Mouse (Mus musculus) layer of hippocampus, adult 6 months (tissue): ENCODE measurements around the gene Akt1s1. TPM values are rescaled to one million over a fixed set of nuclear protein-coding genes. Genes with fewer than 3 reads are reported as not detected.

Experiments
- long read RNA-seq, 2 experiments: library from polyadenylated mRNA; unstranded; transcript quantifications; one replicate each; pipeline ENCODE4 v2.0.0; 2019 to 2020
- microRNA-seq: library from miRNA; unstranded; fragments of <30 nt; microRNA quantifications from one replicate; pipeline ENCODE4 v1.2.0, GENCODE M21; 2020
- polyA plus RNA-seq: library from polyadenylated mRNA; unstranded; fragments of <200 nt; fragmentation: Nextera tagmentation; gene quantifications from 2 replicates; pipeline ENCODE4 v1.2.3, GENCODE M21; 2021

Gene Akt1s1
- polyA plus RNA-seq = 30.7 and 33.9 TPM in 2 replicates
- long read RNA-seq, experiment 1, transcript Akt1s1-204 (5 exons, 1,812 nt) = major isoform, 20 of 53 reads
- long read RNA-seq, experiment 1, transcript Akt1s1-203 (5 exons, 1,160 nt) = minor isoform, 14 of 53 reads
- long read RNA-seq, experiment 1, partial matches to known transcripts = 7 of 53 reads
- long read RNA-seq, experiment 1, other reads (novel, unspliced or antisense) = 11 of 53 reads
- long read RNA-seq, experiment 2, transcript Akt1s1-202 (5 exons, 1,757 nt) = minor isoform, 9 of 219 reads
- long read RNA-seq, experiment 2, transcript Akt1s1-204 (5 exons, 1,812 nt) = minor isoform, 67 of 219 reads
- long read RNA-seq, experiment 2, transcript Akt1s1-203 (5 exons, 1,160 nt) = major isoform, 81 of 219 reads
- long read RNA-seq, experiment 2, partial matches to known transcripts = 15 of 219 reads
- long read RNA-seq, experiment 2, other reads (novel, unspliced or antisense) = 45 of 219 reads

GRCm38 (mm10) chr7:44848561-44849415 is at the start of gene Akt1s1, which contains the start of gene Tbc1d17:
Akt1s1 (plus strand) TSS chr7:44848991.
Tbc1d17 (minus strand) TSS chr7:44849079.

GRCm38 (mm10) chr7:44815721-44816469 is 32.9 kb upstream of the Akt1s1 start, which contains the start of the genes Nup62 and Il4i1:
Nup62 (plus strand) TSS chr7:44816088.
Il4i1 (plus strand) TSS chr7:44816387.

GRCm38 (mm10) chr7:44816470-44817021 is 32.2 kb upstream of the Akt1s1 start, which contains the start of gene Atf5:
Atf5 (minus strand) TSS chr7:44816658.

DNA sequence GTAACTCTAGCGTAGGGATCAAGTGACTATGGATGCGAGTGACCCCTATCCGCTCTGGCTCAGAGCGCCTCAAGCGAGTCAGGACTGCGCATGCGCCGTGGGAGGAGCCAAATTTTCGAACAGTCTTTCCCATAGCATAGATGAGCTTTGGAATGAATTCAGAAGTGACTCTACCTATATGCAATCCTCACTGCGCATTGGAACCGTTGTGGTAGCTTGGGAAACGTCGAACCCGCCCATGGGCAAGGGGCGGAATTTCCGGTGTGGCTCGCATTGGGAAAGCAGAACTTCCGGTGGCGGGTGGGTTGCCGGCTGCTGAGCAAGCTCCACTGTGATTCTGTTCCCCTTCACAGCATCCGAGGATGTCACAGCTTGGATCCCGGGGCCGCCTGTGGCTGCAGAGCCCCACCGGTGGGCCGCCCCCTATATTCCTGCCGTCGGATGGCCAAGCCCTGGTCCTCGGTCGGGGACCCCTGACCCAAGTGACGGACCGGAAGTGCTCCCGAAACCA is 8.3 kb downstream of the Akt1s1 start, which contains the start of gene Pnkp:
Gene Pnkp, plus strand, starts transcription at position 98 of the 511 bp plus-strand sequence.

DNA sequence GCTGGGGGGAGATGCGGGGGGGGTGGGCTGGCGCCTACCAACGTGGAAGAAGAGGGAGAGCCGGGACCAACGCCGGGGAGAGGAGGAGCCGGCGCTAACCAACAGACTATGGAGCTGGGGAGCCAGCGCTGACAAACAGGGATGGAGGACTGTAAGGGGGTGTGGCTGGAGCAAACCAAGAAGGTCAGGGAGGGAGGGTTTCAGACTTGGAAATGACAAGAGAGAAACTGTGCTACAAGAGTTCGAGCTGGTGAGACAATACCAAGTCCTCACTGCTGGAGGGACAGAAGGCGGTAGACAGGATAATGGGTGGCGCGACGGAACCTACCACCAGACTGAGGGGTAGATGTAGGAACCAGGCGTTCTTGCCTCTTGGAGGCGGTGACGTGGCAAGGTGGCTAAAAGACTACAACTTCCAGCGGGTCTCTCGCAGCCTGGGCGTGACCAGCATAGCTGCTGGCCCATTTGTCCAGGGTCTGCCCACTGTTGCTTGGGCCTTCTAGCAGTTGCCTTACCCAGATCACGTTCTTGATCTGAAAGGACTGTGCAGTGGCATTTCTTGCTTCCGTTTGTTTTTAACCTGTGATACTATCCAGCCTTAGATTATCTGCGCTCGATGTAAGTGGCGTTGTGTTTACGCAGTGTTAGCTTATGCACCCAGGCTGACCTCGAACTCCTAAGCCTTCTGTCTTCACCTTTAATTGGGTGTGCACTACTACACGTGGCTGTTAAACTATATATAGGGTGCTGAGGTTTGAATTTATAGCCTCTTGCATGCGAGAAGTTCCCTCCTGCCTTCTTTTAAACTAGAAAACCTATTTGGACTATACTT is 21.1 kb downstream of the Akt1s1 start, which contains the start of gene Ptov1:
Gene Ptov1, minus strand, starts transcription at position 92 of the 832 bp plus-strand sequence.

DNA sequence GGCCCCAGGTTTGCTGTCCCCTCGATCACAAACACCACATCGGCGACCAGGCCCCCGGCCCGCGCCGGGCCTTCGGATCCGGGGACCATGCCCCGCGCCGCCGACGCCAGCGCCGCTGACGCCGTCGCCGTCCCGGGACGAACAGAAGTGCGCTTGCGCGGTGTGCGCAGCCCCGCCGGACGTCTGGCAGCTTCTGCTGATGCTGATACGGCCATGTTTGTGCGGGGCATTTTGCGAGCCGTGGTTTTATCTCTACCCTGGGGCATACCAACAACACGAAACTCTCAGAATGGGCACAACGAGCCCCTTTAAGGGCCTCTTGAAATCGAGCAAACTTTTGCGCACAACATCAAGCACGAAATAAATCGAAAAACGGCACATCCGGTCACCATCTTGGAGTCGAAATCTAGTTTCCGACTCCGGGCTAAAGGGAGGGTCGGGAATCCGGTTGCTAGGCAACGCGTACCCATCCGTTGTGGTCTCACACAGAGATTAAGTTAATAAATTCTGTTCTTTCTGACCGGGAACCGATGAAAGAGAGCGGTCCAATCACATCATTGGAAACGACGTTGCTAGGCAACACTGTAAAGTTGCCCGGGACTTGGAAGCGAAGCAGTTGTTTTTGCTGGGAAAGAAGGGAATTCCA is 43.6 kb downstream of the Akt1s1 start, which contains the start of gene Med25:
Gene Med25, minus strand, starts transcription at position 437 of the 646 bp plus-strand sequence.

DNA sequence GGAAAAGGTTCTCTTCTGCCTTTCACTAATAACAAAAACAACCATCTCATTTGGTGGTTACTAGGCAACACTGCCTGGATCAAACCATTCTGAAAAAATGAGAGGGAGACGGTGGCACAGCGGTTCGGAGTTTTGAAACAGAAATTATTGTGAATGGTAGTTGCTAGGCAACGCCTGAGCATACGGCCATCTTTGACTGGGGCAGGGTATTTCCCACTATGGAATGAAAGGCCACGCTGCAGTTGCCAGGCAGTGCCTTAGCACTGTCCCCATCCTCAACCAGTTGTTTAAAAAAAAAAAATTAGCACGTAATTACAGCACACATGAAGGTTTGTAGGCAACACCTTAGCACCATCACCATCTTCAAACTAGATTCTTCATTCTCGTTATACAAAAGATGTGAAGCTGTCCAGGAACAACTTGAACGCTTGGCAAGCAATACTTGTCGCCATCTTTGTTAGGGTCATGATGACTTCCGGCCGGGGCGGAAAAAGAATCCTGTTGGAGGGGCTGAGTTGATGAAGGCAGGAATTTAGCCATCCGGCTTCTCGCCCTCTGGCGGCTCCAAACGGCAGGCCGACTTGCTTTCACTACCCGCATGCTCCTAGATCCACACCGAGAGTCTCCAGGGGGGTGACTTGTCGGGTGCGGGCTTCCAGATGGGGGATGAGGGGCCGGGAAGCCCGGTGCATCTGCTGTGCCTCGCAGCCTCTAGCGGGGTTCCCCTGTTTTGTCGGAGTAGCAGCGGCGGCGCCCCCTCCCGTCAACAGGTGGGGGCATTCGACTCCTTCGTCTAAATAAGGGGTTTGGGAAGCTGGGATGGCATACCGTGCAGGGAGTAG is 47.0 kb downstream of the Akt1s1 start, which contains the start of gene Fuz:
Gene Fuz, plus strand, starts transcription at position 487 of the 842 bp plus-strand sequence.

Small RNA genes within 50 kb of the gene (microRNA-seq; reads per million reads assigned to microRNA genes)
- gene Mir707 = not detected

Other genes starting within 250 kb of the Akt1s1 start
- gene Myh14, start 178.1 kb upstream of the Akt1s1 start, polyA plus RNA-seq = 29.7 and 33.9 TPM in 2 replicates
- not detected in 2 replicates for gene Izumo2, start 140.2 kb upstream of the Akt1s1 start, polyA plus RNA-seq
- 35.9 and 36.4 TPM in 2 replicates for gene Vrk3, start 100.6 kb upstream of the Akt1s1 start, polyA plus RNA-seq
- 0.11 and 0.16 TPM in 2 replicates for gene Zfp473, start 97.9 kb upstream of the Akt1s1 start, polyA plus RNA-seq
- 10.2 and 10.5 TPM in 2 replicates for gene Nup62, start 32.9 kb upstream of the Akt1s1 start, polyA plus RNA-seq
- 0.57 and 0.79 TPM in 2 replicates for gene Il4i1, start 32.6 kb upstream of the Akt1s1 start, polyA plus RNA-seq
- gene Atf5, start 32.3 kb upstream of the Akt1s1 start, polyA plus RNA-seq = 0.68 and 0.74 TPM in 2 replicates
- 57.9 and 60.7 TPM in 2 replicates for gene Tbc1d17, start 88 bp downstream of the Akt1s1 start, polyA plus RNA-seq
- gene Pnkp, start 8.1 kb downstream of the Akt1s1 start, polyA plus RNA-seq = 27.8 and 30.3 TPM in 2 replicates
- gene Ptov1, start 20.8 kb downstream of the Akt1s1 start, polyA plus RNA-seq = 147 and 187 TPM in 2 replicates
- 143 and 184 TPM in 2 replicates for gene Med25, start 43.7 kb downstream of the Akt1s1 start, polyA plus RNA-seq
- gene Fuz, start 47.1 kb downstream of the Akt1s1 start, polyA plus RNA-seq = 12.1 TPM in 2 replicates
- gene Ap2a1, start 80.5 kb downstream of the Akt1s1 start, polyA plus RNA-seq = 34.8 and 42.1 TPM in 2 replicates
- 0.28 and 0.35 TPM in 2 replicates for gene Tsks, start 94.2 kb downstream of the Akt1s1 start, polyA plus RNA-seq
- 86.2 and 86.7 TPM in 2 replicates for gene Cpt1c, start 125.9 kb downstream of the Akt1s1 start, polyA plus RNA-seq
- gene Prmt1, start 137.6 kb downstream of the Akt1s1 start, polyA plus RNA-seq = 6.7 and 7.4 TPM in 2 replicates
- gene Irf3, start 148.7 kb downstream of the Akt1s1 start, polyA plus RNA-seq = 10.7 and 12.0 TPM in 2 replicates
- gene Bcl2l12, start 149.7 kb downstream of the Akt1s1 start, polyA plus RNA-seq = 1.6 and 2.6 TPM in 2 replicates
- gene Scaf1, start 167.4 kb downstream of the Akt1s1 start, polyA plus RNA-seq = 63.8 and 108 TPM in 2 replicates
- gene Rras, start 169.0 kb downstream of the Akt1s1 start, polyA plus RNA-seq = 3.8 and 4.0 TPM in 2 replicates
- 4.7 and 5.4 TPM in 2 replicates for gene Prr12, start 203.9 kb downstream of the Akt1s1 start, polyA plus RNA-seq
- gene Nosip, start 213.4 kb downstream of the Akt1s1 start, polyA plus RNA-seq = 36.0 and 41.3 TPM in 2 replicates
- 9.2 and 10.8 TPM in 2 replicates for gene Prrg2, start 213.7 kb downstream of the Akt1s1 start, polyA plus RNA-seq
- 26.1 and 29.3 TPM in 2 replicates for gene Rcn3, start 243.2 kb downstream of the Akt1s1 start, polyA plus RNA-seq